Mouse (Mus musculus) kidney, embryonic 15.5 days (tissue): ENCODE measurements around the gene Ifrd1. TPM values are rescaled to one million over a fixed set of nuclear protein-coding genes. Genes with fewer than 3 reads are reported as not detected.
"Not testable (repeated sequence)": the region's sequence is repeated elsewhere in the genome, so short reads cannot be mapped to it uniquely, and the experiment has no call there.

Experiments
- ATAC-seq: fragments of 200-750 bp; cut with Nextera tagmentation; replicated peaks from 2 replicates; pipeline ENCODE4 v1.8.0; 2017; ENCODE audit warnings: moderate TSS enrichment; ENCODE audit not compliant: low FRiP score
- H3K27ac ChIP-seq: fragments of 300-500 bp; sonication (generic); 2 replicates; pipeline ENCODE4 v1.5.1; 2015; ENCODE audit warnings: mild to moderate bottlenecking, inconsistent platforms
- H3K27me3 ChIP-seq: fragments of 300-500 bp; sonication (generic); 2 replicates; pipeline ENCODE4 v1.6.1; 2015; ENCODE audit warnings: inconsistent platforms
- H3K36me3 ChIP-seq: fragments of 300-500 bp; sonication (generic); 2 replicates; pipeline ENCODE4 v1.6.1; 2015; ENCODE audit warnings: inconsistent platforms
- H3K4me1 ChIP-seq: fragments of 300-500 bp; sonication (generic); 2 replicates; pipeline ENCODE4 v1.6.1; 2015; ENCODE audit warnings: inconsistent platforms
- H3K4me2 ChIP-seq: fragments of 300-500 bp; sonication (generic); 2 replicates; pipeline ENCODE4 v1.6.1; 2015; ENCODE audit warnings: moderate library complexity, mild to moderate bottlenecking, inconsistent platforms
- H3K4me3 ChIP-seq: fragments of 300-500 bp; sonication (generic); replicated peaks from 2 replicates; pipeline ENCODE4 v1.5.1; 2015; ENCODE audit warnings: mild to moderate bottlenecking, inconsistent platforms
- H3K9ac ChIP-seq: fragments of 300-500 bp; sonication (generic); 2 replicates; pipeline ENCODE4 v1.6.1; 2015; ENCODE audit warnings: mild to moderate bottlenecking, inconsistent platforms
- H3K9me3 ChIP-seq: fragments of 300-500 bp; sonication (generic); replicated peaks from 2 replicates; pipeline ENCODE4 v1.6.1; 2016; ENCODE audit warnings: inconsistent platforms
- WGBS: fragments of 180-500 bp; shearing (Covaris S2); methylation state at CpG from one replicate; pipeline ENCODE4 v1.1.7; 2015; ENCODE audit warnings: mixed read lengths; 5-methylcytosine and 5-hydroxymethylcytosine counted together
- polyA plus RNA-seq: library from polyadenylated mRNA; unstranded; fragments of >200 nt; fragmentation: Nextera tagmentation; extraction: Ambion mirVana; gene quantifications from 2 replicates; pipeline ENCODE4 v1.2.1, GENCODE M21; 2015

Ifrd1 gene
- polyA plus RNA-seq, 1 experiment from 2014 or later: 102 TPM

DNA sequence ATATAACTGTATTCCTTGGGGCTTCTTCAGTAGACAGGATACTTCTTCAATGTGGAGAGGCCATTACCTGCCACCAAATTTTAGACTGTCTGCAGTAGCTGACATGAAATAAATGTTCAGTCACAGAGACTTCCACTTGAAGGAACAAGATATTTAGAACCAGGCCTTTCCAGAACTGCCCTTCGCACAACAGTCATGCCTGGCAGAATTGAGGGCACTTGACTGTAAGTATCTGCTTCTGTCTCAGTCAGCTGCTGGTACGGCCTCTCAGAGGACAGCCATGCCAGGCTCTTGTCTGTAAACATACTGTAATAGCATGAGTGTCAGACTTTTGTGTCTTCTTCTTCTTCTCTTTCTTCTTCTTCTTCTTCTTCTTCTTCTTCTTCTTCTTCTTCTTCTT lies 8.2 kb upstream of the Ifrd1 start:
- 89% methylated on average over 2 of the region's 2 CpGs for WGBS
- ATAC-seq: no peak
- Histone ChIP-seq H3K27ac (no peak overlapping the region), H3K4me3 (no peak overlapping the region), H3K9me3 (no peaks in the 10 kb centered on the region), H3K27me3 (no peaks in the 10 kb centered on the region), H3K4me1 (0 out of 2 replicates have a peak, but pooled peaks cover 3% of the 10 kb centered on the region), H3K36me3 (no peaks in the 10 kb centered on the region), H3K9ac (no peak overlapping the region), H3K4me2 (no peak overlapping the region)

DNA sequence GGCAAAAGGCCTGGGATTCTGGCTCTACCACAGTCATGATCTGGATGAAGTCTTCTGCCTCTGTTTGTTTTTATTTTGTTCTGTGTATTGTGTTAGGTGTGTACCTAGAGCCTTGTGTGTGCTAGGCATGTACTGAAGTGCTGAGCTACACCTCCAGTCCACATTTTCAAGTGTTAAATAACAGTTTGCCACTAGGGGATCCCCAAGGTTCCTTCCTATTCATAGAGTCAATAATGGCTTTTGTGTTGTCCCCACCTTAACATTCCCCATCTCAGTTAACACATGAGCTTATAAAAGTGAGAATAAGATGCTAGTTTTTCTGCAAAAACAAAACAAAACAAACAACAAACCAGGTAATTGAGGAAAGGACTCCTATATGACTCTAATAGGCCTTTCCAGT lies 7.7 kb upstream of the Ifrd1 start:
- Histone ChIP-seq H3K27ac (no peak overlapping the region), H3K4me3 (no peak overlapping the region), H3K4me2 (no peak overlapping the region), H3K36me3 (no peaks in the 10 kb centered on the region), H3K9me3 (no peaks in the 10 kb centered on the region), H3K9ac (no peak overlapping the region), H3K4me1 (0 out of 2 replicates have a peak, but pooled peaks cover 3% of the 10 kb centered on the region), H3K27me3 (no peaks in the 10 kb centered on the region)
- no peak for ATAC-seq

DNA sequence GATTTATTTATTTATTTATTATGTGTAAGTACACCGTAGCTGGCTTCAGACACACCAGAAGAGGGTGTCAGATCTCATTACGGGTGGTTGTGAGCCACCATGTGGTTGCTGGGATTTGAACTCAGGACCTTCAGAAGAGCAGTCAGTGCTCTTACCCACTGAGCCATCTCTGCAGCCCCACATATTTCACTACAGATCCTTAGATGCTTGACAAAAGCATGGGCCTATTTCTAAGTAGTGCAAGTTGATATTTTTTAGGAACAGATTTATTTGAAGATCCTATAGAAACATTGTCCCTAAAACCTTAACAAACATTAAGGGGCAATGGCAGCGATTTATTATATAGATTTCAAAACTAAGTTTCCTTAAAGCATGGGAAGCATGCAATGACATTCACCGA lies 7.0 kb upstream of the Ifrd1 start:
- H3K4me3 ChIP-seq, H3K27me3 ChIP-seq, H3K4me2 ChIP-seq, H3K36me3 ChIP-seq, H3K27ac ChIP-seq, H3K9ac ChIP-seq, H3K9me3 ChIP-seq, H3K4me1 ChIP-seq, ATAC-seq: not testable (repeated sequence)
- 85% methylated on average over 4 of the region's 4 CpGs for WGBS

DNA sequence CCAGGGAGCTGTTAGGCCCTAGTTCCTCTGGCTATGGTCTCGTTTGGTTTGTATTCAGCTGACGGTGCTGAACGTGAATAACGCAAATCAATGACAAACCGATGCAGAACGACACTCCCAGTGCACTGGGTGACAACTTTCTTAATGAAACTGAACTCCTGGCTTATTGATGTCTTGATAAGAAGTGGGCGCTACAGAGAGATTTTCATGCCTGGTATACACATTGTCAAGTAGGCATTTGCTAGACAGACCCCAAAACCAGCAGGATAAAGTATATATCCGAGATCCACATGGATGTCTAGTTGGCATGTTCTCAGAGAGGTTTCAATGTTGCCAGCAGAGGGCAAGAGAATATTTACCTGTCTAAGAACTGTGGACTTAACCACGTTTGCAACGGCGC lies 6.4 kb upstream of the Ifrd1 start:
- H3K27me3 ChIP-seq: no peaks in the 10 kb centered on the region
- no peaks in the 10 kb centered on the region for H3K9me3 ChIP-seq
- ATAC-seq: no peak
- no peak overlapping the region for H3K4me3 ChIP-seq
- no peaks in the 10 kb centered on the region for H3K36me3 ChIP-seq
- no peak overlapping the region for H3K4me2 ChIP-seq
- WGBS: 77% methylated on average over 11 of the region's 11 CpGs
- H3K9ac ChIP-seq: no peak overlapping the region
- no peaks in the 10 kb centered on the region for H3K4me1 ChIP-seq
- H3K27ac ChIP-seq: no peak overlapping the region

DNA sequence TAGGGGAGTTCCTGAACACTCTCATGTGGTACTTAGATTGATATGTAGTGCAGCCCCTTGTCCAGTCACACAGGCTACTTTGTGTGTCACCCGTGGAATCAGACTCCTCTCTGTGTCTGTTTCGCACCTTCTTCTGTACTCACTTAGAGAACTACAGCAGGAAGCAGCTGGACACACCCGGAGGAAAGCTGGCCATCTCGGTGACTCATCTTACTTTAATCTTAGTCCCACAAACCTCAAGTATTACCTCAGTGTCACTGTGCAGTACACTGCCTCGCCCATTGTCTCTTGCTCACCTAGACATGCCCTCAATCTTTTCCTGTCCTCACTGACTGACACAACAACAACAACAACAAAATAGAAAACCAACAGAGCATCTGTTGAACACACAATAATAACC lies 4.9 kb upstream of the Ifrd1 start:
- Histone ChIP-seq H3K4me3 (no peak overlapping the region), H3K4me2 (no peak overlapping the region), H3K4me1 (no peaks in the 10 kb centered on the region), H3K9ac (no peak overlapping the region), H3K9me3 (no peaks in the 10 kb centered on the region), H3K36me3 (no peaks in the 10 kb centered on the region), H3K27ac (no peak overlapping the region), H3K27me3 (no peaks in the 10 kb centered on the region)
- WGBS: 67% methylated on average over 5 of the region's 5 CpGs
- no peak for ATAC-seq

DNA sequence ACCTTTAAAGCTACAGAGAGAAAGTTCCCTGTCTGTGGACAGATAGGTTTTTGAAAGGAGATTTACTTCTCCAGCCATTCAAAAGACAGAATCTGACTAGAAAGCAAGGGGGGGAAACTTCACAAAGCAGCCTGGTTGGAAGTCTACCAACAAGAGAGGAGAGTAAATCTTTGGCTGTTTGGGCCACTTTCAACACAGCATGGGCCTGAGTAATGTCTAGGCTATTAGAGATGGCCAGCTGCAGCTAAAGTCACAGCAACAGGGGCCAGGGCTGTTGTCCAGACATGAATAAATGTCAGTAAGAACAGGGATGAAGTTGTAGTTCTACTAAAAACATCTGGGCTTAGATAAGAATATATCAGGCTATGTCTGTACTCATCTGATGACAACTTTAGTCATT lies 2.0 kb upstream of the Ifrd1 start:
- Histone ChIP-seq H3K36me3 (no peaks in the 10 kb centered on the region), H3K27ac (no peak overlapping the region), H3K4me2 (no peak overlapping the region), H3K9me3 (no peaks in the 10 kb centered on the region), H3K4me1 (peaks cover 5% of the 10 kb centered on the region), H3K4me3 (no peak overlapping the region), H3K27me3 (no peaks in the 10 kb centered on the region), H3K9ac (no peak overlapping the region)
- ATAC-seq: no peak

DNA sequence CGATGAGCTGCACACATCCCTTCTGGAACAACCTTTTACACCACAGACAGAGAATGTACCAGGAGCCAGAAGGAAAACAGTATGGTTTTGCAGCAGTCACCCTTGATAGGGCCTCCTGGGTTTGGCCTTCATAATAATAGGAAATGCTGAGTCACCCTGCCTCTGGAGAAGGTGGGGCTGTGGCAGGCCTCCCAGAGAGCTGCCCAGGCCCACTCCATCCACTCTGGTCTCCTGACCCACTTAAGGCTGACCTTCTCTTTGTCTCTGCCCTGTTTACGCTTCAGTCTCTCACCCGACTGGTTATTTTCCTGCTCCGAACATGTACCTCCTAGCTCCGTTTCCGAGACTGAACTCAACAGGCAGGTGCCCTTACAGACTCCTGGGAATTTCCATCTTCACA lies 328 bp downstream of the Ifrd1 start:
- Histone ChIP-seq H3K4me1 (peaks cover 5% of the 10 kb centered on the region), H3K27me3 (no peaks in the 10 kb centered on the region), H3K4me2 (no peak overlapping the region), H3K9ac (no peak overlapping the region), H3K9me3 (no peaks in the 10 kb centered on the region), H3K4me3 (no peak overlapping the region), H3K27ac (no peak overlapping the region), H3K36me3 (no peaks in the 10 kb centered on the region)
- 80% methylated on average over 6 of the region's 6 CpGs for WGBS
- peak; percentile 77 for ATAC-seq

DNA sequence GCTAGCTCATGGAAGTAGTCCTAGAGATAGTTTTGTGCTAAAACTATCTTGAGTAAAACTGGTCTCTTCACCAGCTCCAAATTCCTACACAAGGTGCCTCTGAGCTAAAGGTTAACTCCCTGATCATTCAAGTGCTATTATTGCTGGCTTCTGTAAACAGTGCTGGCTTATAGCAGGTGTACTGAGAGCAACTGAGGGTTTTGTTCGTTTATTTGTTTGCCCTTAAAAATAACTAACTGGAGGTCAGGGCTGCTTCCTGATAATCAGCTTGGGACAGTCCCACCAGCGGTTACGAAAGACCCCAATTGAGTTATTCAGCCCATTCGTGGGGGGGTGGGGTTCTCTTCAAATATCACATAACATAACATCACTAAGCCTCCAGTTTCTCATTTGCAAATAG lies 920 bp downstream of the Ifrd1 start:
- H3K4me3 ChIP-seq: no peak overlapping the region
- ATAC-seq: no peak
- H3K9me3 ChIP-seq: no peaks in the 10 kb centered on the region
- H3K27ac ChIP-seq: no peak overlapping the region
- WGBS: 58% methylated on average over 4 of the region's 4 CpGs
- no peaks in the 10 kb centered on the region for H3K36me3 ChIP-seq
- H3K27me3 ChIP-seq: no peaks in the 10 kb centered on the region
- H3K4me2 ChIP-seq: no peak overlapping the region
- H3K4me1 ChIP-seq: peaks cover 5% of the 10 kb centered on the region
- no peak overlapping the region for H3K9ac ChIP-seq

DNA sequence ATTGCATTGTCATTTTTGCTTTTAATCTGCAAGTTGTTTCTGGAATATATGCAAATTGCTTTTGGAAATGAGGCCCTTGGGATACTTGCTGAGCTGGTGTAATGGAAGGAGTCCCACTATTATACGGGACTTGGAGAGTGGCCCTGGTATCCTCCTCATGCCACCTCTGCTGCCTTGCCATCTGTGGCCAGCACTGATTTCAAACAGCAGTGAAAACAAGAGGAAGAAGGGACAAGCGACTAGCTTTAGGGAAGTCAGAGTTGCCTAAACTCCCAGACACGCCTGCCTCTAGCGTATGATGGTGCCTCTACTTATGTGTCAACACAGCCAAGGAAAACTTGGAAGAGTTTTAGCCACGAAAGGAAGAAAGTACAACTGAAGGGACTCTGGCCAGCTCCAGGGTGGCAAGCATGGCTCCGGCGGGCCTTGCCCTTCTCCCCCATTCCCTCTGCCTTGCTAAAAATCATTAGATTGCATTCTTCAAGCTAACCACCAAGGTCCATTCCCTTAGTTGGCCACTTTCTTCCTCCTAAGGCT lies 2.8 kb downstream of the Ifrd1 start:
- 88% methylated on average over 7 of the region's 7 CpGs for WGBS
- Histone ChIP-seq H3K9ac (no peak overlapping the region), H3K9me3 (no peaks in the 10 kb centered on the region), H3K27me3 (no peaks in the 10 kb centered on the region), H3K4me2 (no peak overlapping the region), H3K4me1 (peaks cover 5% of the 10 kb centered on the region), H3K4me3 (no peak overlapping the region), H3K36me3 (no peaks in the 10 kb centered on the region), H3K27ac (no peak overlapping the region)
- ATAC-seq: no peak

DNA sequence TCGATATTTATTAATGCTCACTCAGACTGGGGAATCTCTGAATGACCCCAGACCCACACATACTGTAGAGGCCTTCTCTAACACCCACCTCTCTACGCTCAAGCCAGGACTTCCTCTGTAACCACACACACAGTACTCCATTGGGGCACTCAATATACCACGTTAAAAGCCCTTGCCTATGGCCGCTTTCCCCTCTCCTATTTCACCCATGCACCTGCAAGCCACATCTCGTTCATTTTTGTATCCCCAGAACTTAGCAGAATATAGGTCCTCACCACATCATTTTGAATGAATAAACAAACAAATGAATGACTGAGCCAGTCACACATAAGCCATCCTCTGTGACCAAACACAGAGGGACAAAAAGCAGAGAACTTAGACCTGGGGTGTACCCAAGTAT lies 3.4 kb downstream of the Ifrd1 start:
- ATAC-seq: no peak
- Histone ChIP-seq H3K36me3 (no peaks in the 10 kb centered on the region), H3K27me3 (no peaks in the 10 kb centered on the region), H3K27ac (no peak overlapping the region), H3K4me2 (no peak overlapping the region), H3K4me3 (no peak overlapping the region), H3K9me3 (no peaks in the 10 kb centered on the region), H3K4me1 (peaks cover 5% of the 10 kb centered on the region), H3K9ac (no peak overlapping the region)
- WGBS: 89% methylated on average over 5 of the region's 5 CpGs

DNA sequence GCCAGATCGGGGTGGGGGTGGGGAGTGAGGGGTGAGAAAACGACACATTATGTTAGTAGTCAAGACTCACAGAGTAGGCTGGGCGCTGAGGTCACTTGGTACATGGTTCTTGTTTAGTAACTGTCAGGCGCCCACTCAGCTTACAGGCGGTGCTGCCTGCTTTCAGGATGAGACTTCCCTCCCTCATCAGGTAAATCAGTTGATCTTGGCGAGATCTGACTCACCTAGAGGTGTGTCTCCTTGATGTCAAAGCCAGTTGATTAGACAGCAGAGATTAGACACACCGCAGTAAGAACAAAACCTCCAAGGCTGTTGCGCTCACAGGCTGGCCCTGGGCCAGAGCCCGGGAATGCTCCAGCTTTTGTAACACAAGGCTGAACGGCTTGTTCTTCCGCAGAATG lies 4.5 kb downstream of the Ifrd1 start:
- no peak overlapping the region for H3K9ac ChIP-seq
- 51% methylated on average over 11 of the region's 11 CpGs for WGBS
- H3K36me3 ChIP-seq: no peaks in the 10 kb centered on the region
- no peaks in the 10 kb centered on the region for H3K27me3 ChIP-seq
- no peak overlapping the region for H3K4me2 ChIP-seq
- no peaks in the 10 kb centered on the region for H3K9me3 ChIP-seq
- H3K4me1 ChIP-seq: peaks cover 5% of the 10 kb centered on the region
- 0 out of 2 replicates have a peak, but pooled peaks have one; percentile 22 for ATAC-seq
- H3K27ac ChIP-seq: no peak overlapping the region
- H3K4me3 ChIP-seq: no peak overlapping the region

DNA sequence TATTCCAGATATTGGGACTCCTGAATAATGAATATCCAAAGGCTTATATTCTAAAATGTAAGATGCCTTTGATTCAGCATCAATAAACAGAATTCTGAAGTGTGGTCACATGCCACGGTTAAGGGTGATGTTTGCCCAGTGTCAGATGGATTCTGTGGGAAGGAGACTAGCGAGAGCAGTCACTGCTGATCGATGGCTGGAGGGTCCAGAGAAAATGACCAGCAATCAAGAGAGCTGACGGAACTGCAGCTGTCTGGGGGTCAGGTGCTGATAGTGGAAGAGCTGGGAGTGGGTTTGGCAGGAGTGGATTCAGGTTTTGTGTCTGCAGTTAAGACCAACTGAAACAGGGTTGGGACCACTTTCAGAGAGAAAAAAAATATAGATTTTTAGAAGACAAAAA lies 5.1 kb downstream of the Ifrd1 start:
- Histone ChIP-seq H3K4me1 (peaks cover 5% of the 10 kb centered on the region), H3K36me3 (no peaks in the 10 kb centered on the region), H3K27me3 (no peaks in the 10 kb centered on the region), H3K4me2 (no peak overlapping the region), H3K4me3 (no peak overlapping the region), H3K27ac (no peak overlapping the region), H3K9me3 (no peaks in the 10 kb centered on the region), H3K9ac (no peak overlapping the region)
- ATAC-seq: no peak
- WGBS: 67% methylated on average over 4 of the region's 4 CpGs

DNA sequence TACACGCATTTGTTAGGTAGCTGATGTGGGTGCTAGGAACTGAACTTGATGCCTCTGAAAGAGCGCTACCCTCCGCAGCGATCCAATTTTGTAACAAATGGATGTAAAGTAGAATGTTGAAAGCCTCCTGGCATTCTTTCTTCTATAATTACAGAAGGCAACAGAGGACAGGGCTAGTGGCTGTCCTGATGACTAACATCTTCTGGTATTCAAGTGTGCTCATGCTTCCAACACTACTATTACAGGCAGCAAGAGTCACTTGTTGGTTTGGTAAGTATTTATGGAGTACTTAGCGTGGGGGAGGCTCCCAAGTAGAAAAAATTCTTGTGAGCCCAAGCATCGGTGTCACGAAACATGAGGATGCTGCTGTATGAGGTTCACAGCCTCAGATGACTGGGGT lies 9.1 kb downstream of the Ifrd1 start:
- Histone ChIP-seq H3K4me1 (no peaks in the 10 kb centered on the region), H3K9ac (no peak overlapping the region), H3K4me2 (no peak overlapping the region), H3K4me3 (no peak overlapping the region), H3K27me3 (no peaks in the 10 kb centered on the region), H3K36me3 (no peaks in the 10 kb centered on the region), H3K27ac (no peak overlapping the region), H3K9me3 (no peaks in the 10 kb centered on the region)
- 80% methylated on average over 7 of the region's 7 CpGs for WGBS
- no peak for ATAC-seq
